Mouse (Mus musculus) yolk sac, embryonic 10.5 days (tissue): ENCODE results near the gene H2-M10.6.

Source experiments
- DNase-seq: peaks from one replicate; pipeline ENCODE4 v3.0.0-alpha.2; 2017; ENCODE audit warnings: low spot score

The H2-M10.6 gene

GRCm38 (mm10) chr17:36843696-36844095 lies 31.7 kb downstream of the H2-M10.6 start:
- no peak for DNase-seq

GRCm38 (mm10) chr17:36844286-36844719 lies 32.3 kb downstream of the H2-M10.6 start:
- no peak for DNase-seq

- no peak for DNase-seq
Measured at GRCm38 (mm10) chr17:36844725-36845124, 32.8 kb downstream of the H2-M10.6 start.

DNA sequence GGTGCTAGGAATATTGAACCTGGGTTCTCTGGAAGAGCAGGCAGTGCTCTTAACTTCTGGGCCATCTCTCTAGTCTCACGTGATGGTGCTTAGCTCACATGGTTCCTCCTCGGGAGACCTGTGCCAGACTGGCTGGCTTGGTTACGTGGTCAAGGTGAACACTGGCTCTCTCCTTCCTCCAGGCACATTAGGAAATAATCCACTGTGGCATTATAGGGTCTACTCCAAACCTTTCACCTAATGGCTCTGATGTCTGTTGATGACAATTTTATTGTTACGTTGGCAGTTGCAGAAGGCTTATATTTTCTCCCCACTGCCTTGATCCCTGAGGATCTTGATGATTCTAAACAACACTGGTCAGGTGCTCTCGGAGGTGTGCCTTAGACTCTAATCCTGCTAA lies 36.9 kb downstream of the H2-M10.6 start:
- no peak for DNase-seq

DNA sequence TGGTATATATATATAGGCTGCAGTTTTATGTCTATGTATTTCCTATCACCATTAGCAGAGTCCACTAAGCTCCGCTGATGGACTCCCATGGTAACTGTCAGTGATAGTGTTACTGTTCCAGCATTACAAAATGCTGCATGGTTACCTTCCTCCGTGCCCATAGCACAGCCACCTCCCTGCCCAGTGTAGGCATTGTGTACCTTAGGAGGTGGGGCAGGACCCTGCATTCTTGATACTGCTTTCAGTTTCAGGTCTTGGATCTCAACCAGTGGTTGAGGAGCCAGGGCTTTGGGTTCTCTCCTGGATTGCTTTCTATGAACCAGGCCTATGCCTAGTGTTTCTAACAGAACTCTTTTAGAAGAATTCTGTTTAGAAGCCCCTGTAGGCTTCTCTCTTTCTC lies 38.0 kb downstream of the H2-M10.6 start:
- DNase-seq = no peak

DNA sequence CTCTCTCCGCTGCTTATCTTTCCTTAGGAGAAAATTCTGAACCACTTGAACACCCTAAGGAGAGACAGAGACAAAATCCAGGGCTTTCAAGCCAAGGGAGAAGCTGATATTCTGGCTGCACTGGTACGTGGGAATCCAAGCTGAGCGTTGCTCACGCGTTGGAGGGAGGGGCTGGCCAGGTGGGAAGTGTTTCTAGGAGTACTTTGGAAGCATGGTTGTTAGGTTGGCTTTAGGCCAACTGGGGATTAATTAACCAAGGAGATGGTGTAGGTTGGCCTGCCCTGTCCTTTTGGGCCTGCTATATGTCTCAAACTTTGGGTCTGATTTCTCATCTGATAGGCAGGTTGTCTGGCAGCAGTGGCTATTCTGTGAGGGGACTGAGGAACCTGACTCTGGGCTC lies 39.2 kb downstream of the H2-M10.6 start:
- no peak for DNase-seq

DNA sequence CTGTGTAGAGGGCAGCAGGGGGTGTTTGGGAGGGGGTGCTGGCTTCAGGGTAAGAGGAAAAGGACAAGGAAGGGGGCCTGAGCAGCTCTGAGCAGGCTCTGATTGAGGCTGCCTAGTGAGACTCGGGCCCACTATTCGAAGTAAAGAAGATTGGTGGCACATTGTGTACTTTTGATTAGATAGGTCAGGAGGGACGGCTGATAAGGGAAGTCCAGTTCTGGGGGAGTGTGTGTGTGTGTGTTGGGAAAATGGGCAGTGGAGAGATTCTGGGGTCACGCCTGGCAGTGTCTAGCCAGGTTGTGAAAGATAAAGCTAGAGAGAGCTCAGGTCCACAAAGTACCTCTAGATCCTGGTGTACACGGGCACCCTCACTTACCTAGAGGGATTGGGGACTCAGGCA lies 39.7 kb downstream of the H2-M10.6 start:
- no peak for DNase-seq

- no peak for DNase-seq
Measured at GRCm38 (mm10) chr17:36855484-36855883, 43.5 kb downstream of the H2-M10.6 start.

GRCm38 (mm10) chr17:36856236-36856635 lies 44.3 kb downstream of the H2-M10.6 start:
- DNase-seq = no peak

DNA sequence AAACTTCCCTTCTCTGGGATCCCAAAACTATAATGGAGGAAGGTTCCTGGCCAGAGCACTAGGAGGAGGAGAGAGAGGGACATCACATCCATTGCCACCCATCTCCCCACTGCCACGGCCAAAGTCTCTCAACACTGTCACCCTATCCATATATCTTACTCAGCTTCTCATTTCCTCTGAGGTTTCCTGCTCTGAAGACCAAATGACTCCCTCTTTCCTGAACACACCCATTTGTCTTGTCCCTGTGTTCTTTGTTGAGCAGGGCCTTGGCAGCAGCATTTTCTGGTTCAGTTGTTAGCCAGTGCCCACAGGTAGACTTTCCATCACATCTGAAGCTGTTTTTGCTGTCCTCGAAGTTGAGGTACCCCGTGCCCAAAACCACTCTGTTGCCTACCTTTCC lies 46.2 kb downstream of the H2-M10.6 start:
- no peak for DNase-seq

DNA sequence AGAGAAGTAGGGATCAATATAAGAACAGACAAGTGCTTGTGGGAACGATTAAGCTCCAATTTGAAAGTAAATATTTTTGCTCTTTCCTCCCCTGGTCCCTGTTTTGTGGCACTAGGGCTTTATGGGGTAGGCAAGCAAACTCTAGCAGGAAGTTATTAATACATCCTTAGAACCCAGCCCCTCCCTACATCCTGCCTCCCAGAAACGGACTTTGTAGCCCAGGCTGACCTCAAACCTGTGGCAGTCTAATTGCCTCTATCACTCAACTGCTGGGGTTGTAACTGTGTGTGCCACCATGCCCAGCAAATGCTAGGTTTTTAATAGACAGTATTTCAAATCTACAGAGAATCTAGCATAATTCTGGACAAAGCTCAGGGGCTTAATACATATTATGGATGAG lies 49.7 kb downstream of the H2-M10.6 start:
- no peak for DNase-seq
